Mouse (Mus musculus) megakaryocyte, embryonic 14.5 days (primary cell): ENCODE measurements at regions not wholly inside any gene's neighbourhood (a gene's known extent, or its start where the extent isn't known, plus 50 kb on each side); places are given as distances from the start of the nearest gene placed in this dataset.

ENCODE experiments used
- FLI1 ChIP-seq: IDR thresholded peaks from 2 replicates; pipeline ENCODE4 v1.6.1; 2012; ENCODE audit warnings: low read length, inconsistent platforms, mixed read lengths
- GATA1 ChIP-seq: IDR thresholded peaks from 3 replicates; pipeline ENCODE4 v1.6.1; 2012; ENCODE audit warnings: mixed read lengths, low read length, inconsistent platforms, borderline replicate concordance

DNA sequence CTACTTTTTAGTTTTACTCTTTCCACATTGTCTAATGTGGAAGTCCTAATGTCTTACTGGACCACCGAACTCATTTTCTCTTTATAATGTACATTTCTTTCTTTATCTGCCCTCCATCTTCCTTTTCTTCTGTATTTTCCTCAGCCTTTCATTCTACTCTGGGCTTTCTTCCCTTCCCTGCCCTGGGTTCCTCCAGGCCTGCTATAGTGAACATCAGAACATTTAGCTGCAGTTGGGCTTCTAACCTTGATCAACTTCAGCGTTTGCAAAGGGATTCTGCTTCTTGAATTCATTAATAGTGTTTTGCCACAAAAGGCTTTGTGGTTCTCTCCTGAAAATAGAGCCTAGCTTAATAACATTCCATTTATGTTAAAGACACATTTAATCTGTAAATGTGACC, 342.5 kb upstream of the Tmem161b start:
- TF ChIP-seq GATA1 (no peak), FLI1 (no peak)
